10 mouse cellular contexts compared by ENCODE assay signal in genomic region chr13:48593181-48593580, GRCm38 (mm10). TPM values are rescaled to one million over a fixed set of nuclear protein-coding genes. Genes with fewer than 3 reads are reported as not detected.
A peak's percentile ranks its signal among the peaks of the same experiment; 100 is the strongest.
DNase-seq lines count a peak whose midpoint lies in the region; ATAC-seq and TF ChIP-seq lines count a peak whose summit lies in the region.
"Had no signal": no experiment of that assay in that cellular context is flagged by ENCODE, and none has a peak within 500 bp of the region (broad histone marks: within the 10 kb centered on the region; RNA-seq: fewer than 3 reads in every experiment).

No protein-coding gene starts in this region.

- H3K27me3 ChIP-seq in forebrain, embryonic 11.5 days (ENCODE audit: control insufficient read depth, insufficient read depth, low read length) = no peaks in the 10 kb centered on the region
- no peaks in the 10 kb centered on the region for H3K27me3 ChIP-seq in midbrain, postnatal 0 days (ENCODE audit: insufficient read depth, low read length)
- H3K27me3 ChIP-seq in liver, embryonic 11.5 days (replicated peaks; ENCODE audit: control insufficient read depth, insufficient read depth, low read length) = no peaks in the 10 kb centered on the region

- WGBS in forebrain, embryonic 11.5 days = 26% methylated on average over 15 of the region's 15 CpGs
- WGBS in midbrain, postnatal 0 days = 9% methylated on average over 15 of the region's 15 CpGs
- WGBS in liver, embryonic 11.5 days = 61% methylated on average over 15 of the region's 15 CpGs

- H3K36me3 ChIP-seq in forebrain, embryonic 11.5 days (ENCODE audit: control insufficient read depth, insufficient read depth, low read length) = no peaks in the 10 kb centered on the region
- peaks cover 24% of the 10 kb centered on the region for H3K36me3 ChIP-seq in midbrain, postnatal 0 days (ENCODE audit: insufficient read depth, low read length)
- no peaks in the 10 kb centered on the region for H3K36me3 ChIP-seq in liver, embryonic 11.5 days (ENCODE audit: control insufficient read depth, insufficient read depth, low read length)
- H3K36me3 ChIP-seq: G1E had no signal

- peak overlapping the region; percentile 2; the same call in 1 of the 2 replicates for H3K27ac ChIP-seq in forebrain, embryonic 11.5 days (ENCODE audit: low read depth, low read length)
- peak overlapping the region; percentile 84 for H3K27ac ChIP-seq in midbrain, postnatal 0 days (ENCODE audit: low read depth, low read length)
- H3K27ac ChIP-seq in liver, embryonic 11.5 days (ENCODE audit: low read depth, low read length) = no peak overlapping the region

- ATAC-seq in forebrain, embryonic 11.5 days (replicated peaks; ENCODE audit: low FRiP score) = peak; percentile 90
- ATAC-seq in midbrain, postnatal 0 days (ENCODE audit: low FRiP score) = peak; percentile 94
- no peak for ATAC-seq in liver, embryonic 11.5 days (replicated peaks; ENCODE audit: low FRiP score)

- peak overlapping the region; percentile 27 for H3K4me2 ChIP-seq in forebrain, embryonic 11.5 days (ENCODE audit: low read depth, low read length, severe bottlenecking)
- peak overlapping the region; percentile 49 for H3K4me2 ChIP-seq in midbrain, postnatal 0 days (ENCODE audit: low read depth, low read length, poor library complexity, severe bottlenecking)
- H3K4me2 ChIP-seq in liver, embryonic 11.5 days = no peak overlapping the region

- H3K4me3 ChIP-seq in forebrain, embryonic 11.5 days (ENCODE audit: low read depth, low read length) = 0 out of 2 replicates have a peak overlapping the region, but pooled peaks have one; percentile 15
- H3K4me3 ChIP-seq in midbrain, postnatal 0 days (ENCODE audit: low read depth, low read length) = peak overlapping the region; percentile 26; the same call in 1 of the 2 replicates
- H3K4me3 ChIP-seq in liver, embryonic 11.5 days (ENCODE audit: low read depth, low read length) = no peak overlapping the region

- DNase-seq in brain, embryonic 14.5 days (ENCODE audit: low read depth) = peak; percentile 94
- DNase-seq in forebrain, embryonic 11.5 days (ENCODE audit: low spot score) = peak; percentile 75
- peak; percentile 50 to 57 for DNase-seq in layer of hippocampus, postnatal 10 days (ENCODE audit: low spot score in 2 of 2)
- peak; percentile 85 for DNase-seq in midbrain, postnatal 0 days (ENCODE audit: low spot score)
- no peak for DNase-seq in adrenal gland, postnatal 25 days
- DNase-seq in liver, embryonic 11.5 days (ENCODE audit: low spot score) = no peak
- no peak for DNase-seq in adrenal gland, postnatal 10 days
- DNase-seq in natural killer cell, adult 2 months (ENCODE audit: low spot score in 2 of 2) = no peak
- DNase-seq: heart, postnatal 4 days had no signal

- TF ChIP-seq POLR2A in brain, embryonic 14.5 days (IDR thresholded peaks at IDR 0.05; ENCODE audit: borderline replicate concordance, extremely low read depth, insufficient read depth, insufficient read length, poor library complexity, severe bottlenecking) = no peak

- peaks cover 13% of the 10 kb centered on the region; the same call in 1 of the 2 replicates for H3K4me1 ChIP-seq in forebrain, embryonic 11.5 days (replicated peaks; ENCODE audit: control insufficient read depth, insufficient read depth, low read length)
- 0 out of 2 replicates have a peak, but pooled peaks cover 5% of the 10 kb centered on the region for H3K4me1 ChIP-seq in midbrain, postnatal 0 days (ENCODE audit: insufficient read depth, low read length)
- no peaks in the 10 kb centered on the region for H3K4me1 ChIP-seq in liver, embryonic 11.5 days (replicated peaks; ENCODE audit: control insufficient read depth, insufficient read depth, low read length)

- no peaks in the 10 kb centered on the region for H3K9me3 ChIP-seq in forebrain, embryonic 11.5 days (ENCODE audit: control insufficient read depth, low read length)
- H3K9me3 ChIP-seq in midbrain, postnatal 0 days (ENCODE audit: low read length) = no peaks in the 10 kb centered on the region
- no peaks in the 10 kb centered on the region for H3K9me3 ChIP-seq in liver, embryonic 11.5 days (ENCODE audit: control insufficient read depth, low read length)
- H3K9me3 ChIP-seq: G1E had no signal

- H3K9ac ChIP-seq in forebrain, embryonic 11.5 days (ENCODE audit: low read length) = peak overlapping the region; percentile 28
- H3K9ac ChIP-seq in midbrain, postnatal 0 days (replicated peaks; ENCODE audit: low read length, poor library complexity, severe bottlenecking) = peak overlapping the region; percentile 59
- no peak overlapping the region for H3K9ac ChIP-seq in liver, embryonic 11.5 days (ENCODE audit: low read depth, low read length)

- TF ChIP-seq CTCF in brain, embryonic 14.5 days (IDR thresholded peaks at IDR 0.05; ENCODE audit: borderline replicate concordance, extremely low read depth, insufficient read depth, insufficient read length) = no peak
- no peak for TF ChIP-seq CTCF in midbrain, postnatal 0 days (IDR thresholded peaks at IDR 0.05)

RNA-seq across cellular contexts. Expression of gene Ptpdc1, which starts 32.3 kb away (rescaled TPM):
- polyA plus RNA-seq in brain, embryonic 14.5 days (2012; rRNA removed) = 10.4 and 19.6 TPM in 2 replicates
- 16.1 and 18.0 TPM in 2 replicates for polyA plus RNA-seq in forebrain, embryonic 11.5 days (2014; fragmentation: Nextera tagmentation; extraction: Ambion mirVana)
- total RNA-seq in layer of hippocampus, postnatal 10 days (2021) = 10 to 100 TPM; 27.8 to 28.8 TPM
- total RNA-seq in midbrain, postnatal 0 days (2014; rRNA removed) = 23.2 and 36.3 TPM in 2 replicates
- polyA plus RNA-seq in midbrain, postnatal 0 days (2015; fragmentation: Nextera tagmentation; extraction: Ambion mirVana) = 13.5 and 15.3 TPM in 2 replicates
- total RNA-seq in adrenal gland, postnatal 25 days (2021) = 5.5 and 11.3 TPM in 2 replicates
- 3.4 and 3.8 TPM in 2 replicates for polyA plus RNA-seq in liver, embryonic 11.5 days (2014; fragmentation: Nextera tagmentation; extraction: Ambion mirVana)
- total RNA-seq in adrenal gland, postnatal 10 days (2021) = 10 to 100 TPM in 1 of 2 experiments, 1 to 10 TPM in 1; 7.5 to 11.8 TPM
- polyA plus RNA-seq: G1E had no signal

Comparison
In these comparisons a context has a peak if more than half of its experiments do, and no peak if none do; other contexts are left out.
1. DNase-seq: peak in brain, embryonic 14.5 days (single experiment), forebrain, embryonic 11.5 days (single experiment), layer of hippocampus, postnatal 10 days (2 of 2) and midbrain, postnatal 0 days (single experiment); none in adrenal gland, postnatal 25 days (single experiment), liver, embryonic 11.5 days (single experiment), adrenal gland, postnatal 10 days (single experiment) and natural killer cell, adult 2 months (0 of 2).